Mouse (Mus musculus): ENCODE measurements around the gene Dcaf10. TPM values are rescaled to one million over a fixed set of nuclear protein-coding genes. Genes with fewer than 3 reads are reported as not detected.
A peak's percentile ranks its signal among the peaks of the same experiment; 100 is the strongest.

Gene Dcaf10
- polyA plus RNA-seq (2014; fragmentation: Nextera tagmentation; extraction: Ambion mirVana), result 12.1 and 14.6 TPM in 2 replicates

DNA sequence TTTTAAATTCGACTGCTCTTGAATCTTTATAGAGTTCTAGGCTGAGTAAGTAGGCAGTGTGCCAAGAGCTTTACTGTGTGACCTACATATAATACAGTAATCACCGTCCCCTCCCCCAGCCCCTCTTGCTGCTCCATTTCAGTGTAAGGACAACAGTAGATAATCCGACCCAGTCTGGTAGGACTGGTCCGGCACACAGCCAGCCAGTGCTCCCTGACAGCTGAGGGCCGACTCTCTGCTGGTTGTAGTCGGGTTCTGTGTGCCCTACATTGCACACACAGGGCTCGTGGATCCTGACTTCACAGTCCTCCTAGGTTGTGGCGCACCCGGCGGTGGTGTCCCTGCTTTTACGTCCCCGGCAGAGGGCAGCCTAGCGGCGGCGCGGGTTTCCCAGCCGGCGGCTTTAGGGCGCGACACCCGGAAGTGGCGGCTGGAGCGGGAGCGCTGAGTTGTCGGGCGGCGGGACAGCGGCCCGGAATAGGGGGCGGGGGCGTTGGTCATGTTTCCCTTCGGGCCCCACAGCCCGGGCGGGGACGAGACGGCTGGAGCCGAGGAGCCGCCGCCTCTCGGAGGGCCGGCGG, at the start of gene Dcaf10:
Dcaf10 (plus strand) TSS at position 433 of the 581 bp plus-strand sequence.
- H3K36me3 ChIP-seq (ENCODE audit: control insufficient read depth, insufficient read depth, low read length), result peaks cover 3% of the 10 kb centered on the region; the same call in 1 of the 2 replicates
- peaks cover 11% of the 10 kb centered on the region for H3K4me1 ChIP-seq (ENCODE audit: control insufficient read depth, insufficient read depth, low read length)
- H3K27me3 ChIP-seq (ENCODE audit: control insufficient read depth, insufficient read depth, low read length), result no peaks in the 10 kb centered on the region
- 2% methylated on average over 42 of the region's 42 CpGs for WGBS
- H3K27ac ChIP-seq (ENCODE audit: low read depth, low read length), result peak within 1 kb of the TSS; percentile 98
- ATAC-seq (ENCODE audit: low FRiP score, low TSS enrichment), result peak; percentile 94
- H3K4me3 ChIP-seq (ENCODE audit: low read length), result peak within 1 kb of the TSS; percentile 97
- no peaks in the 10 kb centered on the region for H3K9me3 ChIP-seq (ENCODE audit: control insufficient read depth, low read length)
- peak within 1 kb of the TSS; percentile 96 for H3K9ac ChIP-seq (ENCODE audit: low read depth, low read length)
- H3K4me2 ChIP-seq (replicated peaks; ENCODE audit: low read depth, low read length), result peak within 1 kb of the TSS; percentile 75

DNA sequence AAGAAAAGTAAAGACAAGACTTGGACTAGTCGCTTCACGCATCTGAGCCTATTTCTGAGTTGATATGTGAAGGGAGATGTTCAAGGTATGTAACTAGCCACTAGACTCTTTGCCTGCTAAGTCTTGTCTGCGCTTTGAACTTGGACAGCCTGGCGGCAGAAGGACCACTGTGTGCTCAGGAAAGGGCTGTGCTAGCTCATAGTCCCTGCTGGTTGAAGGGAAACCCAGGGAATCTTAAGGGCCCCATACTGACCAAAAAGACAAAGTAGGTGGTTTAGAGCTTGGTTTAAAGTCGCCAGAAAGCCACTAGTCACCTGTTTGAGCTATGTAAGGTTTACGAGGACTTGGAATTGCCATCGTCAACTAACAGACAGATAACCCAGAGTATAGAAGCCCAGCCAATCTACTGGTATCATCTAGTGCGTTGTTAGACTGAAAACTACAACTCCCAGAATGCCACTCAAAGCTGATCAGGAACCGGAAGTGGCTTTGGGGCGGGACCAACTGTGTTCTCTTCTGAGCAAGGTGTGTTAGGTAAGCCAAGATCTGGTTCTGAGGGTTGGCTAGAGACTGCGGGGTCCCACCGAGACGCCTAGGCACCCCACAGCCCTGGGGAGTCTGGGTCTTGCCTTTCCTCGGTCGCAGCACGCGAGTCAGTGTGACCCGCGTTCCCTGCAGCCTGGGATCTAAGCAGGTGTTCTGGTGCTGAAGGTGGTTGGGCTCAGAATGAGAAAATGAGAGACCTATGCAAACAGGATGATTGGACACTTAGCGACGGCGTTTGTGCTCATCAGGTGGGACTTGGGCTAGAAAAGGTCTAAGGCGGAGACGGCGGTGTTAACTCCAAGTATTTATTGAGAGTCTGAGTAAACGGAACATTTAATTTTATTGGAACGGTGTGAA, 45.0 kb upstream of the Dcaf10 start, which contains the start of gene Trmt10b:
Trmt10b (plus strand) TSS at position 466 of the 903 bp plus-strand sequence.
- Histone ChIP-seq H3K4me3 (ENCODE audit: low read length) (peak within 1 kb of the TSS; percentile 57), H3K27ac (ENCODE audit: low read depth, low read length) (no peak within 1 kb of the TSS), H3K4me1 (ENCODE audit: control insufficient read depth, insufficient read depth, low read length) (no peaks in the 10 kb centered on the region), H3K9me3 (ENCODE audit: control insufficient read depth, low read length) (no peaks in the 10 kb centered on the region), H3K27me3 (ENCODE audit: control insufficient read depth, insufficient read depth, low read length) (no peaks in the 10 kb centered on the region), H3K4me2 (replicated peaks; ENCODE audit: low read depth, low read length) (peak within 1 kb of the TSS; percentile 65), H3K36me3 (ENCODE audit: control insufficient read depth, insufficient read depth, low read length) (peaks cover 1% of the 10 kb centered on the region; the same call in 1 of the 2 replicates), H3K9ac (ENCODE audit: low read depth, low read length) (peak within 1 kb of the TSS; percentile 62)
- 19% methylated on average over 27 of the region's 27 CpGs for WGBS
- peak; percentile 87 for ATAC-seq (ENCODE audit: low FRiP score, low TSS enrichment)

DNA sequence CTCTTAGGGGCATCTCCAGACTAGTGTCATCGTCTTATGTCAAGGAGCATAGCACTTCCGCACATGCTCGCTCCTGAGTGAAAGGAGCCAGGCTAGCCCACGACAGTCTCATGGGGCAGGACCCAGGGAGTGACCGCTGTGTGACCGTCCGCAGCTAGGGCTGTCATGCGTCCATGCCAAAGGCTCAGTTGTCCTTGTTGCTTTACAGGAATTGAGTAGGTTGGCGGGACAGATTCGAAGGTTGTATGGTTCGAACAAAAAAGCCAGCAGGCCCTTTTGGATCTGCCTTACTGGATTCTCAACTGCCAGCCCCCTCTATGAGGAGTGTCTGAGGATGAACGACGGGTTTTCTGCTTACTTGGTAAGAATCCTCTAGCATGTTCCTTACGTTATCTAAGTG, 36.4 kb upstream of the Dcaf10 start:
- no peak overlapping the region for H3K27ac ChIP-seq (ENCODE audit: low read depth, low read length)
- no peaks in the 10 kb centered on the region for H3K9me3 ChIP-seq (ENCODE audit: control insufficient read depth, low read length)
- ATAC-seq (ENCODE audit: low FRiP score, low TSS enrichment), result no peak
- H3K27me3 ChIP-seq (ENCODE audit: control insufficient read depth, insufficient read depth, low read length), result no peaks in the 10 kb centered on the region
- H3K4me1 ChIP-seq (ENCODE audit: control insufficient read depth, insufficient read depth, low read length), result no peaks in the 10 kb centered on the region
- peaks cover 44% of the 10 kb centered on the region for H3K36me3 ChIP-seq (ENCODE audit: control insufficient read depth, insufficient read depth, low read length)
- H3K9ac ChIP-seq (ENCODE audit: low read depth, low read length), result no peak overlapping the region
- no peak overlapping the region for H3K4me2 ChIP-seq (replicated peaks; ENCODE audit: low read depth, low read length)
- 96% methylated on average over 14 of the region's 14 CpGs for WGBS
- no peak overlapping the region for H3K4me3 ChIP-seq (ENCODE audit: low read length)

DNA sequence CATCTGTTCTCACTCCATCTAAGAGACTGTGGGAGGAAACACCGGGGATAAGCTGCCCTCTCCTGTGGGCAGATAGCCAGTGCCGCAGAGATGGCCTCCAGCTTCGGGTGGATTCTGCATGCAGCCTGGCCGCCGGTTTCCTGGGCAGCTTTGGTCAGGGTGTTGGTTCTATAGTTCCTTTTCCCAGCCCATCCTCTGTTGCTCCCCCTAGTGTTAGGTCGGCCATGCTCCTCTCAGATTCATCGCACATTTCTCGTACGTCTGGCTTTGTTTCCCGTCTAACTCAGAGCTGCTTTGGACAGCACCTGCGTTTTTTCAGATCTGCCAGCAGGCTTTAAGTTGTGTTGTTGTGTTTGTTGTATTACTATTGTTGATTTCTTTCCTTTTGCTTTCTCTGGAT, 33.9 kb upstream of the Dcaf10 start:
- 53% methylated on average over 11 of the region's 11 CpGs for WGBS
- Histone ChIP-seq H3K4me3 (ENCODE audit: low read length) (no peak overlapping the region), H3K4me1 (ENCODE audit: control insufficient read depth, insufficient read depth, low read length) (no peaks in the 10 kb centered on the region), H3K4me2 (replicated peaks; ENCODE audit: low read depth, low read length) (no peak overlapping the region), H3K9me3 (ENCODE audit: control insufficient read depth, low read length) (no peaks in the 10 kb centered on the region), H3K9ac (ENCODE audit: low read depth, low read length) (no peak overlapping the region), H3K27ac (ENCODE audit: low read depth, low read length) (no peak overlapping the region), H3K27me3 (ENCODE audit: control insufficient read depth, insufficient read depth, low read length) (no peaks in the 10 kb centered on the region), H3K36me3 (ENCODE audit: control insufficient read depth, insufficient read depth, low read length) (peaks cover 36% of the 10 kb centered on the region)
- no peak for ATAC-seq (ENCODE audit: low FRiP score, low TSS enrichment)

DNA sequence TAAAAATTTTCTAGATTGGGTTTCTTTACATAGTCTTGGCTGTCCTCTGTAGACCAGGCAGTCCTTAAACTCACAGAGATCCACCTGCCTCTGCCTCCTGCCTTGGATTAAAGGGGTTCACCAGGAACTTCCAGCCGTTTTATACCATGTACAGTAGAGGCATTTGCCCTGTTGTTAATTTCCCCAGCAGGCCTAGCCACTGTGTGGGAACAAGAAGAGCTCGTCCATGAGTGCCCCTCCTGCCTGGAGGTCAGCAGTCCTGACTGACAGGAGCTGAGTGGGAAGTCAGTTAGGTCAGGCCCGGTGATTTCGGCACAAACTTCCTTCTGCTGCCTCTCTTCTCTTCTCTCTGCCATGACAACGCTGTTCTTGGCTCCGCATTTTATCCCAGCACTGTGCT, 33.3 kb upstream of the Dcaf10 start:
- Histone ChIP-seq H3K9me3 (ENCODE audit: control insufficient read depth, low read length) (no peaks in the 10 kb centered on the region), H3K36me3 (ENCODE audit: control insufficient read depth, insufficient read depth, low read length) (peaks cover 33% of the 10 kb centered on the region), H3K27ac (ENCODE audit: low read depth, low read length) (no peak overlapping the region), H3K4me3 (ENCODE audit: low read length) (no peak overlapping the region), H3K4me1 (ENCODE audit: control insufficient read depth, insufficient read depth, low read length) (no peaks in the 10 kb centered on the region), H3K4me2 (replicated peaks; ENCODE audit: low read depth, low read length) (no peak overlapping the region), H3K9ac (ENCODE audit: low read depth, low read length) (no peak overlapping the region), H3K27me3 (ENCODE audit: control insufficient read depth, insufficient read depth, low read length) (no peaks in the 10 kb centered on the region)
- ATAC-seq (ENCODE audit: low FRiP score, low TSS enrichment), result no peak
- 92% methylated on average over 6 of the region's 6 CpGs for WGBS

DNA sequence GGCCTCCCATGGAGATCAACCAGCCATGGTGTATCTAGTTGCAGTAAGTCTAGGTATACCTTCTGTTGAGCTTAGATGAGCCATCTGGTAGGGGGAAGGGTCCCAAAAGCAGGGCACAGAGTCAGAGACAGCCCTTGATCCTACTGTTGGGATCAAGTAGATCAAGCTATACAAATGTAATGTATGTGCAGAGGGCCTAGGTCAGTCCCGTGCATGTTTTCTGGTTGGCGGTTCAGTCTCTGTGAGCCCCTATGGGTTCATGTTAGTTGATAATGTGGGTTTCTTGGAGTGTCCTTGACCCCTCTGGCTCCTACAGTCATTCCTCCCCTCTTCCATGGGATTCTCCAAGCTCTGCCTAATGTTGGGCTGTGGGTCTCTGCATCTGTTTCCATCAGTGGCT, 30.8 kb upstream of the Dcaf10 start:
- Histone ChIP-seq H3K4me3 (ENCODE audit: low read length) (no peak overlapping the region), H3K36me3 (ENCODE audit: control insufficient read depth, insufficient read depth, low read length) (peaks cover 39% of the 10 kb centered on the region), H3K4me1 (ENCODE audit: control insufficient read depth, insufficient read depth, low read length) (no peaks in the 10 kb centered on the region), H3K4me2 (replicated peaks; ENCODE audit: low read depth, low read length) (no peak overlapping the region), H3K27ac (ENCODE audit: low read depth, low read length) (no peak overlapping the region), H3K9ac (ENCODE audit: low read depth, low read length) (no peak overlapping the region), H3K27me3 (ENCODE audit: control insufficient read depth, insufficient read depth, low read length) (no peaks in the 10 kb centered on the region), H3K9me3 (ENCODE audit: control insufficient read depth, low read length) (no peaks in the 10 kb centered on the region)
- WGBS, result 97% methylated on average over 2 of the region's 2 CpGs
- ATAC-seq (ENCODE audit: low FRiP score, low TSS enrichment), result no peak

DNA sequence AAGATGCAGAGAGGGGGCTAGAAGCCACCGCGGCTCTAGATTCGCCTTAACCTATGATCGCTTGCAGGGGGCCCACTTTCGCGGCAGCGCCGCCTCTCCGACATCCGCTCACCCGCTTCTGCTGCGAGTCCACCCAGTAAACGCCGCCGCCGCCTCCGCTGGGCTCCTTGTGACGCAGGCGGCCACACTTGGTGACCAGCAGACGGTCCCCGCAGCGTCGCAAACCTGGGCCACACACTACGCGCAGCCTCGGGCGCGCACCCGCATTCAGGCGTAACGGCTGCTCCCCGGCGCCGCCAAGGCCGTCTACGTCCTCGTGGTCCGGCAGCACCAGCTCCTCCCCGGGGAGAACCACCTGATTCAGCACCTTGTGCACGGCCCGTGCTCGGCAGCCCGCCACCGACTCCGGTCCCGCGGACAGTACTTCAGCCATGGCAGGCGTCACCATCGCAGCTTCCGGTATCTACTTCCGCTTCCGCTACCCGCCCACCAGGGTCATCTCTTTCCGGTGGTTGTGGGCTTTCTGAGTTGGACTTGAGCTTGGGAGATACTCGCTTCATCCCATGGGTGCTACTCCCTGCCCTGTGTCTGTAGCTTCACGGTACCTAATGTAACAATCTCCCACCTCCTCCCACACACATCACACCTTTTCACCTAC, 21.6 kb upstream of the Dcaf10 start:
- Histone ChIP-seq H3K4me1 (ENCODE audit: control insufficient read depth, insufficient read depth, low read length) (peaks cover 6% of the 10 kb centered on the region), H3K4me2 (replicated peaks; ENCODE audit: low read depth, low read length) (peak overlapping the region; percentile 76), H3K9me3 (ENCODE audit: control insufficient read depth, low read length) (no peaks in the 10 kb centered on the region), H3K9ac (ENCODE audit: low read depth, low read length) (peak overlapping the region; percentile 86), H3K27ac (ENCODE audit: low read depth, low read length) (peak overlapping the region; percentile 84), H3K27me3 (ENCODE audit: control insufficient read depth, insufficient read depth, low read length) (no peaks in the 10 kb centered on the region; the same call in 1 of the 2 replicates), H3K4me3 (ENCODE audit: low read length) (peak overlapping the region; percentile 92), H3K36me3 (ENCODE audit: control insufficient read depth, insufficient read depth, low read length) (peaks cover 31% of the 10 kb centered on the region)
- under 1% methylated on average over 56 of the region's 56 CpGs for WGBS
- peak; percentile 89 for ATAC-seq (ENCODE audit: low FRiP score, low TSS enrichment)

DNA sequence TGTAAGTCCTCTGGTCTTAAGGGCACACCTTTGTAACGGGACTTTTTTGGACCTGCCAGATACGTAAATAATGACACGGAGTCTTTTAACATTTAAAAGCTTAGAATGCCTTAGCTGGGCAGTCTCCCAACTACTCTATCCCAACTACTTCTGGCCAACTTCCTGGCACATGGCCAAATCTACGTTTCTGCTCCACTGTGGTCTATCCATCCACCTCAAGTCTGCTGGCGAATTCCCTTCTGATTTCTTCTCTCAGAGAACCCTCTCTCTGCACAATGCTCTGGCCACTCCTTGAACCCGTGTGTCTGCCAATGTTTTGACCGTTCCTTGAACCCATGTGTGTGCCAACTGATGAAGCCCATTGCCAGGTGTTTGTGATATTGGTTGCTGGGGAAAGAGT, 10.8 kb upstream of the Dcaf10 start:
- no peaks in the 10 kb centered on the region for H3K36me3 ChIP-seq (ENCODE audit: control insufficient read depth, insufficient read depth, low read length)
- H3K27ac ChIP-seq (ENCODE audit: low read depth, low read length), result no peak overlapping the region
- H3K4me1 ChIP-seq (ENCODE audit: control insufficient read depth, insufficient read depth, low read length), result no peaks in the 10 kb centered on the region
- H3K4me2 ChIP-seq (replicated peaks; ENCODE audit: low read depth, low read length), result no peak overlapping the region
- no peak overlapping the region for H3K9ac ChIP-seq (ENCODE audit: low read depth, low read length)
- 86% methylated on average over 7 of the region's 7 CpGs for WGBS
- no peak for ATAC-seq (ENCODE audit: low FRiP score, low TSS enrichment)
- no peaks in the 10 kb centered on the region for H3K9me3 ChIP-seq (ENCODE audit: control insufficient read depth, low read length)
- H3K27me3 ChIP-seq (ENCODE audit: control insufficient read depth, insufficient read depth, low read length), result no peaks in the 10 kb centered on the region
- no peak overlapping the region for H3K4me3 ChIP-seq (ENCODE audit: low read length)

Measured in kidney, embryonic 14.5 days (tissue).